Mouse (Mus musculus) heart, embryonic 13.5 days (tissue): ENCODE measurements around the gene Cwf19l1. TPM values are rescaled to one million over a fixed set of nuclear protein-coding genes. Genes with fewer than 3 reads are reported as not detected.

Experiments used
- polyA plus RNA-seq: library from polyadenylated mRNA; unstranded; fragments of >200 nt; fragmentation: Nextera tagmentation; extraction: Ambion mirVana; gene quantifications from 2 replicates; pipeline ENCODE4 v1.2.1, GENCODE M21; 2015

Gene Cwf19l1
- polyA plus RNA-seq, 1 experiment from 2014 or later: 17.2 TPM

Other genes with a start within 250 kb of the Cwf19l1 start
- 9.9 and 10.5 TPM in 2 replicates for gene Dnmbp, start 195.7 kb downstream of the Cwf19l1 start, polyA plus RNA-seq
- gene Cpn1, start 149.3 kb downstream of the Cwf19l1 start, polyA plus RNA-seq: 1.1 and 2.9 TPM in 2 replicates
- 0.15 and 0.47 TPM in 2 replicates for gene Cyp2c23, start 106.7 kb downstream of the Cwf19l1 start, polyA plus RNA-seq
- gene Erlin1, start 66.1 kb downstream of the Cwf19l1 start, polyA plus RNA-seq: 15.4 and 15.8 TPM in 2 replicates
- 28.2 and 29.5 TPM in 2 replicates for gene Chuk, start 28.4 kb downstream of the Cwf19l1 start, polyA plus RNA-seq
- 56.0 and 62.1 TPM in 2 replicates for gene Bloc1s2, start 10.6 kb upstream of the Cwf19l1 start, polyA plus RNA-seq
- gene Pkd2l1, start 56.6 kb upstream of the Cwf19l1 start, polyA plus RNA-seq: 0.04 TPM in 1 of 2 replicates, not detected in the other
- gene Scd3, start 67.4 kb upstream of the Cwf19l1 start, polyA plus RNA-seq: 0.29 and 0.39 TPM in 2 replicates
- gene Scd2, start 157.8 kb upstream of the Cwf19l1 start, polyA plus RNA-seq: 124 and 130 TPM in 2 replicates
- 0.49 and 0.69 TPM in 2 replicates for gene Scd4, start 197.2 kb upstream of the Cwf19l1 start, polyA plus RNA-seq